Mouse (Mus musculus) neural tube, embryonic 13.5 days (tissue): Measurements from ENCODE around the gene Ereg. TPM values are rescaled to one million over a fixed set of nuclear protein-coding genes. Genes with fewer than 3 reads are reported as not detected.
A peak's percentile ranks its signal among the peaks of the same experiment; 100 is the strongest.

Experiments
- ATAC-seq: fragments of 200-750 bp; cut with Nextera tagmentation; 2 replicates; pipeline ENCODE4 v1.8.0; 2017; ENCODE audit warnings: low read depth, mild to moderate bottlenecking, moderate TSS enrichment, moderate library complexity
- H3K27ac ChIP-seq: fragments of 300-500 bp; sonication (generic); replicated peaks from 2 replicates; pipeline ENCODE4 v1.5.1; 2015; ENCODE audit warnings: moderate library complexity, mild to moderate bottlenecking, inconsistent platforms
- H3K27me3 ChIP-seq: fragments of 300-500 bp; sonication (generic); 2 replicates; pipeline ENCODE4 v1.6.1; 2015; ENCODE audit warnings: mild to moderate bottlenecking, inconsistent platforms
- H3K36me3 ChIP-seq: fragments of 300-500 bp; sonication (generic); 2 replicates; pipeline ENCODE4 v1.6.1; 2015; ENCODE audit warnings: mild to moderate bottlenecking, inconsistent platforms
- H3K4me1 ChIP-seq: fragments of 300-500 bp; sonication (generic); replicated peaks from 2 replicates; pipeline ENCODE4 v1.6.1; 2015; ENCODE audit warnings: inconsistent platforms
- H3K4me2 ChIP-seq: fragments of 300-500 bp; sonication (generic); 2 replicates; pipeline ENCODE4 v1.6.1; 2015; ENCODE audit warnings: inconsistent platforms, mild to moderate bottlenecking, moderate library complexity
- H3K4me3 ChIP-seq: fragments of 300-500 bp; sonication (generic); 2 replicates; pipeline ENCODE4 v1.5.1; 2015; ENCODE audit warnings: mild to moderate bottlenecking, inconsistent platforms
- H3K9ac ChIP-seq: fragments of 300-500 bp; sonication (generic); 2 replicates; pipeline ENCODE4 v1.6.1; 2015; ENCODE audit warnings: moderate library complexity, mild to moderate bottlenecking, inconsistent platforms
- H3K9me3 ChIP-seq: fragments of 300-500 bp; sonication (generic); 2 replicates; pipeline ENCODE4 v1.6.1; 2016; ENCODE audit warnings: inconsistent platforms
- WGBS: fragments of 180-500 bp; shearing (Covaris S2); methylation state at CpG from one replicate; pipeline ENCODE4 v1.1.7; 2015; 5-methylcytosine and 5-hydroxymethylcytosine counted together
- polyA plus RNA-seq: library from polyadenylated mRNA; unstranded; fragments of >200 nt; fragmentation: Nextera tagmentation; extraction: Ambion mirVana; gene quantifications from 2 replicates; pipeline ENCODE4 v1.2.1, GENCODE M21; 2015

Ereg gene
- polyA plus RNA-seq, 1 experiment from 2014 or later = not detected

GRCm38 (mm10) chr5:91074026-91074425 is 396 bp upstream of the Ereg start:
- Histone ChIP-seq H3K27ac (no peak overlapping the region), H3K27me3 (peaks cover 24% of the 10 kb centered on the region), H3K9ac (no peak overlapping the region), H3K4me3 (peak overlapping the region; percentile 32), H3K4me2 (peak overlapping the region; percentile 56), H3K4me1 (peaks cover 10% of the 10 kb centered on the region), H3K9me3 (no peaks in the 10 kb centered on the region), H3K36me3 (no peaks in the 10 kb centered on the region)
- 46% methylated on average over 8 of the region's 8 CpGs for WGBS
- ATAC-seq = no peak

- Histone ChIP-seq H3K27ac (no peak overlapping the region), H3K9me3 (no peaks in the 10 kb centered on the region), H3K4me1 (peaks cover 10% of the 10 kb centered on the region), H3K27me3 (peaks cover 24% of the 10 kb centered on the region), H3K4me3 (no peak overlapping the region), H3K4me2 (peak overlapping the region; percentile 56), H3K36me3 (no peaks in the 10 kb centered on the region), H3K9ac (no peak overlapping the region)
- ATAC-seq = no peak
- 33% methylated on average over 1 of the region's 1 CpGs for WGBS
Measured at GRCm38 (mm10) chr5:91075021-91075420, 599 bp downstream of the Ereg start.

- H3K9ac ChIP-seq = no peak overlapping the region
- no peaks in the 10 kb centered on the region for H3K27me3 ChIP-seq
- H3K4me1 ChIP-seq = no peaks in the 10 kb centered on the region
- H3K27ac ChIP-seq = no peak overlapping the region
- ATAC-seq = no peak
- no peaks in the 10 kb centered on the region for H3K9me3 ChIP-seq
- H3K4me3 ChIP-seq = no peak overlapping the region
- H3K4me2 ChIP-seq = no peak overlapping the region
- no peaks in the 10 kb centered on the region for H3K36me3 ChIP-seq
- WGBS = 86% methylated on average over 5 of the region's 5 CpGs
Measured at GRCm38 (mm10) chr5:91083016-91083415, 8.6 kb downstream of the Ereg start.

GRCm38 (mm10) chr5:91085291-91085690 is 10.9 kb downstream of the Ereg start:
- Histone ChIP-seq H3K27me3 (no peaks in the 10 kb centered on the region), H3K4me3 (no peak overlapping the region), H3K36me3 (no peaks in the 10 kb centered on the region), H3K4me2 (no peak overlapping the region), H3K9me3 (no peaks in the 10 kb centered on the region), H3K27ac (no peak overlapping the region), H3K4me1 (no peaks in the 10 kb centered on the region), H3K9ac (no peak overlapping the region)
- 72% methylated on average over 5 of the region's 5 CpGs for WGBS
- no peak for ATAC-seq

GRCm38 (mm10) chr5:91090301-91090700 is 15.9 kb downstream of the Ereg start:
- no peak overlapping the region for H3K4me3 ChIP-seq
- H3K4me1 ChIP-seq = no peaks in the 10 kb centered on the region
- no peak overlapping the region for H3K27ac ChIP-seq
- no peak for ATAC-seq
- H3K36me3 ChIP-seq = no peaks in the 10 kb centered on the region
- no peak overlapping the region for H3K4me2 ChIP-seq
- no peak overlapping the region for H3K9ac ChIP-seq
- 52% methylated on average over 3 of the region's 3 CpGs for WGBS
- no peaks in the 10 kb centered on the region for H3K27me3 ChIP-seq
- H3K9me3 ChIP-seq = no peaks in the 10 kb centered on the region

GRCm38 (mm10) chr5:91097911-91098614 is 23.6 kb downstream of the Ereg start:
- no peak overlapping the region for H3K4me3 ChIP-seq
- no peaks in the 10 kb centered on the region for H3K27me3 ChIP-seq
- H3K4me1 ChIP-seq = no peaks in the 10 kb centered on the region
- no peaks in the 10 kb centered on the region for H3K36me3 ChIP-seq
- WGBS = 91% methylated on average over 10 of the region's 10 CpGs
- no peak overlapping the region for H3K9ac ChIP-seq
- no peak for ATAC-seq
- no peak overlapping the region for H3K4me2 ChIP-seq
- H3K9me3 ChIP-seq = no peaks in the 10 kb centered on the region
- H3K27ac ChIP-seq = no peak overlapping the region

GRCm38 (mm10) chr5:91101742-91102141 is 27.3 kb downstream of the Ereg start:
- H3K36me3 ChIP-seq = no peaks in the 10 kb centered on the region
- 92% methylated on average over 5 of the region's 5 CpGs for WGBS
- no peaks in the 10 kb centered on the region for H3K4me1 ChIP-seq
- no peak overlapping the region for H3K4me2 ChIP-seq
- H3K9ac ChIP-seq = no peak overlapping the region
- H3K9me3 ChIP-seq = no peaks in the 10 kb centered on the region
- no peak for ATAC-seq
- no peak overlapping the region for H3K27ac ChIP-seq
- no peaks in the 10 kb centered on the region for H3K27me3 ChIP-seq
- no peak overlapping the region for H3K4me3 ChIP-seq

GRCm38 (mm10) chr5:91103943-91104665 is 29.7 kb downstream of the Ereg start:
- 83% methylated on average over 7 of the region's 7 CpGs for WGBS
- no peak overlapping the region for H3K4me2 ChIP-seq
- H3K36me3 ChIP-seq = no peaks in the 10 kb centered on the region
- H3K27me3 ChIP-seq = no peaks in the 10 kb centered on the region
- H3K9me3 ChIP-seq = no peaks in the 10 kb centered on the region
- H3K9ac ChIP-seq = no peak overlapping the region
- ATAC-seq = no peak
- no peaks in the 10 kb centered on the region for H3K4me1 ChIP-seq
- no peak overlapping the region for H3K4me3 ChIP-seq
- H3K27ac ChIP-seq = no peak overlapping the region

- H3K27ac ChIP-seq = no peak overlapping the region
- ATAC-seq = no peak
- WGBS = 61% methylated on average over 5 of the region's 5 CpGs
Measured at GRCm38 (mm10) chr5:91106248-91106647, 31.8 kb downstream of the Ereg start.

GRCm38 (mm10) chr5:91110023-91110670 is 35.7 kb downstream of the Ereg start:
- Histone ChIP-seq H3K4me3 (no peak overlapping the region), H3K4me2 (no peak overlapping the region), H3K27ac (no peak overlapping the region), H3K9ac (no peak overlapping the region), H3K9me3 (no peaks in the 10 kb centered on the region), H3K36me3 (no peaks in the 10 kb centered on the region), H3K4me1 (no peaks in the 10 kb centered on the region), H3K27me3 (no peaks in the 10 kb centered on the region)
- WGBS = 91% methylated on average over 6 of the region's 6 CpGs
- ATAC-seq = no peak

More at GRCm38 (mm10) chr5:91106248-91106647, 31.8 kb downstream of the Ereg start:
- H3K4me2 ChIP-seq = no peak overlapping the region
- H3K4me3 ChIP-seq = no peak overlapping the region
- H3K4me1 ChIP-seq = no peaks in the 10 kb centered on the region
- no peaks in the 10 kb centered on the region for H3K9me3 ChIP-seq
- no peaks in the 10 kb centered on the region for H3K36me3 ChIP-seq
- no peaks in the 10 kb centered on the region for H3K27me3 ChIP-seq
- H3K9ac ChIP-seq = no peak overlapping the region

GRCm38 (mm10) chr5:91111019-91111418 is 36.6 kb downstream of the Ereg start:
- no peaks in the 10 kb centered on the region for H3K36me3 ChIP-seq
- H3K4me1 ChIP-seq = no peaks in the 10 kb centered on the region
- no peak overlapping the region for H3K4me2 ChIP-seq
- H3K27me3 ChIP-seq = no peaks in the 10 kb centered on the region
- no peak overlapping the region for H3K4me3 ChIP-seq
- 80% methylated on average over 8 of the region's 8 CpGs for WGBS
- H3K9me3 ChIP-seq = no peaks in the 10 kb centered on the region
- no peak overlapping the region for H3K27ac ChIP-seq
- H3K9ac ChIP-seq = no peak overlapping the region
- no peak for ATAC-seq

- H3K4me1 ChIP-seq = no peaks in the 10 kb centered on the region
- no peak overlapping the region for H3K9ac ChIP-seq
- no peaks in the 10 kb centered on the region for H3K36me3 ChIP-seq
- no peak overlapping the region for H3K27ac ChIP-seq
- no peaks in the 10 kb centered on the region for H3K9me3 ChIP-seq
- ATAC-seq = no peak
- no peak overlapping the region for H3K4me3 ChIP-seq
- no peaks in the 10 kb centered on the region for H3K27me3 ChIP-seq
- WGBS = 86% methylated on average over 2 of the region's 2 CpGs
- no peak overlapping the region for H3K4me2 ChIP-seq
Measured at GRCm38 (mm10) chr5:91113967-91114366, 39.5 kb downstream of the Ereg start.
